Mouse (Mus musculus): ENCODE measurements around the gene Duox1. TPM values are rescaled to one million over a fixed set of nuclear protein-coding genes. Genes with fewer than 3 reads are reported as not detected.
"Not testable (repeated sequence)": the region's sequence is repeated elsewhere in the genome, so short reads cannot be mapped to it uniquely, and the experiment has no call there.

Duox1 gene
- polyA plus RNA-seq, 3 experiments from 2014 or later = not detected

DNA sequence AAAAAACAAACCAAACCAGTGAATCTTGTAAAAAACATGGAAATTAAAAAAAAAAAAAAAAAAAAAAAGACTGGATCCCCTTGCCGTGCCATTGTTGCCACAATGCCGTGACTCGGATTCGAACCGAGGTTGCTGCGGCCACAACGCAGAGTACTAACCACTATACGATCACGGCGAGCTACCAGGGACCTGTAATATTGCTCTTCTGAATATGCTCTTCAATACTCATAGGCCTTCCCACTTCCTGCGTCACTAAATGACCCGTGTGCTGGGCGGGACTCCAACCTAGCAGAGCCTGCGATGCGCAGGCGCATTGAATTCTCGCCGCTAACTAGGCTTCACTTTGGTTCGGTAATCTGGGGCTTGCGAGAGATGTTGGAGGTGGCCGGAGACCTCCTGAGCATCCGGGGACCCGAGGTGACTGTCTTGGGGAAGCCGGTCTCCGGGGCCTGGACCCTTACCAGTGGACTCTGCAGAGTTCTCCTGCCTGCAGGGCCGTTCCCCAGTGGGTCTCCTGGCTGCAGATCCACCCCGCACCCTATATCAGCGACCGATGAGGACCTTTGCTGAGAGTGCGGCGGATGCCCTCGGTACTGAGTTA lies 60.0 kb downstream of the Duox1 start:
- ATAC-seq = peak; percentile 63

GRCm38 (mm10) chr2:122376041-122376561 lies 60.6 kb downstream of the Duox1 start:
- no peak for ATAC-seq

DNA sequence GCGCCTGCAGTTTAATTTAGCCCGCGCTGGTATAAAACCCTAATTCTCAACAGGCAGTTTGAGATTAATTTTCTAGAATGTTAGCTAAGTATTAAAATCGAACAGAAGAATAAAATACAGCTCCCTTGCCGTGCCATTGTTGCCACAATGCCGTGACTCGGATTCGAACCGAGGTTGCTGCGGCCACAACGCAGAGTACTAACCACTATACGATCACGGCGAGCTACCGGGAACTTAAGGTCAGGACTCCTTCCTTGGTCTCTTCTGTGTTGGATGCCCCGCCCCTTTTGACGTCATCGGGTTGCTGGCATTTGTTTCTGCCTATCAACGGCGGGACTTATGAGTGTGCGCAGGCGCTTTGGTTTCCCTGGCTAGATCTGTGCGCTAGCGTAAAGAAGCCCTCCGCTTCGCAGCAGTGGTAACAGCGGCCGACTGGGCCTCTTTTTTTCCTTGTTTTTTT lies 61.8 kb downstream of the Duox1 start:
- peak; percentile 72 for ATAC-seq

DNA sequence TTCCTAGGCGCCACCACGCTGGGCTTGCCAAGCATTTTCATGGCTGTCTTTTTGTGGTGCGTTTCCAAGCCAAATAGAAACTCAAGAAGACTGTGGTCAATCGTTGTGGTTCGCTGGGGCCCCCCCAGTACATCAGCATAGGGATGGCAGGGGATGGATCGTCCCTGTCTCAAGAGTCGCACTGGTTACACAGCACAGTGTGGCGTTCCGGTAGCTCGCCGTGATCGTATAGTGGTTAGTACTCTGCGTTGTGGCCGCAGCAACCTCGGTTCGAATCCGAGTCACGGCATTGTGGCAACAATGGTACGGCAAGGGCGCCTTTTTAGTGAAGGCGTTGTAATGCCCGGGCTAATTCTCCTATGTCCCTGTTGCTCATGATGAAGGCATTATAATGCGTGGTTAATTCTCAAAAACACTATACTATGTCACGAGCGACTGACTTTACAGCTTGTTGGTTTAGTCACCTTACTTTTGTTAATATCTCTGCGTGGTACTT lies 62.3 kb downstream of the Duox1 start:
- peak; percentile 24 for ATAC-seq

GRCm38 (mm10) chr2:122378421-122379291 lies 63.2 kb downstream of the Duox1 start:
- no peak for ATAC-seq

- ATAC-seq = no peak
These were observed 63.8 kb downstream of the Duox1 start for GRCm38 (mm10) chr2:122379292-122379650.

GRCm38 (mm10) chr2:122380768-122381311 lies 65.4 kb downstream of the Duox1 start:
- ATAC-seq = no peak

DNA sequence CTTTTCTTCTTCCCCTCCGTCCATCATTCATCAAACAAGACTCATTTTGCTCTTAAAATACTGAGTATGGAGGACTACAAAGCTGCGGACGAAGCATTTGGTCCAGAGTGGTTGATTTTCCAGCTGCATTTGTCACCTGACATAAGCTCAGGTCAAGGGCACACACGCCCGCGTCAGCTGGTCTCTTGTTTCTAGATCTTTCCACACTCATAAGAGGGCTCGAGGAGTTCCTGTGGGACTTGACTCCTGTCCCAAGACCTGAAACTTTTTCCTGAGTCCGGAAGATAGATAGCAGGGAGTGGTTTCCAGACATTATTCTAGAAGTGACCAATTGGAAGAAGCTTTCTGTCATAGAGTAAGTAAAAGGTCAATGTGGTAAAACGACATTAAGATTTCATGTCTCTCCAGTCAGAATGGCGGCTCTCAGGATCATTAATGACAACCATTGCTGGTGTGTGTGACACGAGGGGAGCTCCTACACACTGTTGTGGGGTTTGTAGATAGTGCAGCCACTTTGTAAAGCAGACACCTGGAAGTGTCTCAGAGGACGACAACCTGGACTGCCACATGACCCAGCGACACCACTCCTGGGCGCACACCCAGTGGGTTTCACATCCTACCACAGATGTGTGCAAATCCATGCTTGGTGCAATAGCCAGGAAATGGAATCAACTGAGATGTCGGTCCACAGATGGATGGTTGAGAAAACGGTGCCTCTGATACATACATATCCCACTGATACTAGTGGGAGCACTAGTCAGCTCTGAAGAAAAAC lies 66.0 kb downstream of the Duox1 start:
- no peak for ATAC-seq

GRCm38 (mm10) chr2:122382121-122382520 lies 66.6 kb downstream of the Duox1 start:
- ATAC-seq = no peak

- ATAC-seq = no peak
These were observed 69.6 kb downstream of the Duox1 start for GRCm38 (mm10) chr2:122385095-122385494.

DNA sequence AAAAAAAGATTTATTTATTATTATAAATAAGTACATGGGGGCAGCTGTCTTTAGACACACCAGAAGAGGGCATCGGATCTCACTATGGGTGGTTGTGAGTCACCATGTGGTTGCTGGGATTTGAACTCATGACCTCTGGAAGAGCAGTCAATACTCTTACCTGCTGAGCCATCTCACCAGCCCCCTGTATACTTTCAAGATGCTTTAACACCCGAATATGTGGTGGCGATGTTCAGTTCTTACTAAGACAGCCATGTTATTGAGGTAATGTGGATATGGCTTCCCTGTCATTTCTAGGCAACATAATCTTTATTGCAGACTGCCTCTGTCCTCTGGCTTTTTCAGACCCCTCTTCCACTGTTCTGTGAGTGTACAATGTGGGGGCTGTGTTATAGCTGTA lies 71.7 kb downstream of the Duox1 start:
- ATAC-seq = not testable (repeated sequence)

DNA sequence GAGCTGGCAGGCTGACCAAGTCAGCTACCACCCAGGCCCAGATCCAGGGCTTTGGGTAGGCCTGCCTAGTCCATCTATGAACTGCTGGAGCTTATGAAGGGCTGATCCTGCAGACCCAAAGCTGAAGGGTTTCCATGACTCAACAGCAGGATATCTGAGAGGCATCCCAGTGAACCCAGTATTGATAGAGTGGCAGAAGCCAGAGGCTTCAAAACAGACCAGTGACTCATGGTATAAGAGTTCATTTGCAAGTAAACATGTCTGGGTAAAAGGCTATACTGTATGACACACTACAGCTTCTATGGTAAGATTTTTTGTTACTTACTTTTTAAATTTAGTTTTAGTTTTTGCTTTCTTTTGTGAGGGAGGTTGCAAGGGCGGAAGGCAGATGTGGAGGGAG lies 80.7 kb downstream of the Duox1 start:
- no peak for ATAC-seq

Other genes with a start within 250 kb of the Duox1 start
- 1 to 10 TPM; 5.6 to 6.8 (median 6.3) TPM for gene Spg11, start 197.3 kb upstream of the Duox1 start, polyA plus RNA-seq (2017; shearing (Covaris generic))
- over 10,000 TPM in 1 of 3 experiments, 1,000 to 10,000 TPM in 2; 8,524 to 10,037 (median 9,865) TPM for gene B2m, start 168.0 kb upstream of the Duox1 start, polyA plus RNA-seq (2017; shearing (Covaris generic))
- gene Trim69, start 155.0 kb upstream of the Duox1 start, polyA plus RNA-seq (2017; shearing (Covaris generic)) = under 1 TPM in 2 of 3 experiments, not detected in 1; 0.26 to 0.33 TPM
- under 1 TPM in 2 of 3 experiments, not detected in 1; 0.22 to 0.40 TPM for gene Patl2, start 129.5 kb upstream of the Duox1 start, polyA plus RNA-seq (2017; shearing (Covaris generic))
- gene Terb2, start 129.4 kb upstream of the Duox1 start, polyA plus RNA-seq (2017; shearing (Covaris generic)) = not detected
- gene Sord, start 80.9 kb upstream of the Duox1 start, polyA plus RNA-seq (2017; shearing (Covaris generic)) = 1 to 10 TPM; 3.5 to 8.4 (median 4.3) TPM
- not detected for gene Duox2, start 17.2 kb upstream of the Duox1 start, polyA plus RNA-seq (2017; shearing (Covaris generic))
- gene Duoxa2, start 16.8 kb upstream of the Duox1 start, polyA plus RNA-seq (2017; shearing (Covaris generic)) = not detected
- gene Duoxa1, start 1.9 kb upstream of the Duox1 start, polyA plus RNA-seq (2017; shearing (Covaris generic)) = not detected
- gene Shf, start 53.5 kb downstream of the Duox1 start, polyA plus RNA-seq (2017; shearing (Covaris generic)) = under 1 TPM in 1 of 3 experiments, not detected in 2; 0.39 TPM
- gene Slc28a2, start 110.8 kb downstream of the Duox1 start, polyA plus RNA-seq (2017; shearing (Covaris generic)) = 100 to 1,000 TPM in 2 of 3 experiments, 10 to 100 TPM in 1; 66.9 to 135 (median 110) TPM
- 10 to 100 TPM in 1 of 3 experiments, 1 to 10 TPM in 1, under 1 TPM in 1; 0.20 to 14.7 (median 5.5) TPM for gene Gm14085, start 169.3 kb downstream of the Duox1 start, polyA plus RNA-seq (2017; shearing (Covaris generic))

All from inflammation-experienced regulatory T-cells, adult 6 months (primary cell).